Mouse (Mus musculus): ENCODE measurements at regions not wholly inside any gene's neighbourhood (a gene's known extent, or its start where the extent isn't known, plus 50 kb on each side); places are given as distances from the start of the nearest gene placed in this dataset.

GRCm38 (mm10) chr7:51347521-51347920 lies 163.3 kb upstream of the Ano5 start:
- H3K4me2 ChIP-seq (ENCODE audit: low read depth, low read length): no peak overlapping the region
- H3K4me3 ChIP-seq (ENCODE audit: low read depth, low read length): no peak overlapping the region
- no peak overlapping the region for H3K9ac ChIP-seq (replicated peaks; ENCODE audit: low read depth, low read length)
- no peak overlapping the region for H3K27ac ChIP-seq (ENCODE audit: low read depth, low read length)
- no peaks in the 10 kb centered on the region for H3K9me3 ChIP-seq (ENCODE audit: control insufficient read depth, low read length)
- H3K36me3 ChIP-seq (ENCODE audit: control insufficient read depth, insufficient read depth, low read length): no peaks in the 10 kb centered on the region
- 91% methylated on average over 3 of the region's 3 CpGs for WGBS
- ATAC-seq (ENCODE audit: low read depth): no peak
- H3K27me3 ChIP-seq (ENCODE audit: control insufficient read depth, insufficient read depth, low read length): no peaks in the 10 kb centered on the region
- no peaks in the 10 kb centered on the region for H3K4me1 ChIP-seq (ENCODE audit: control insufficient read depth, insufficient read depth, low read length)

GRCm38 (mm10) chr7:51360134-51360533 lies 150.7 kb upstream of the Ano5 start:
- no peak overlapping the region for H3K27ac ChIP-seq (ENCODE audit: low read depth, low read length)
- no peaks in the 10 kb centered on the region for H3K36me3 ChIP-seq (ENCODE audit: control insufficient read depth, insufficient read depth, low read length)
- H3K9ac ChIP-seq (replicated peaks; ENCODE audit: low read depth, low read length): no peak overlapping the region
- no peak overlapping the region for H3K4me3 ChIP-seq (ENCODE audit: low read depth, low read length)
- WGBS: 87% methylated on average over 3 of the region's 3 CpGs
- no peaks in the 10 kb centered on the region for H3K4me1 ChIP-seq (ENCODE audit: control insufficient read depth, insufficient read depth, low read length)
- H3K9me3 ChIP-seq (ENCODE audit: control insufficient read depth, low read length): no peaks in the 10 kb centered on the region
- H3K4me2 ChIP-seq (ENCODE audit: low read depth, low read length): no peak overlapping the region
- no peaks in the 10 kb centered on the region for H3K27me3 ChIP-seq (ENCODE audit: control insufficient read depth, insufficient read depth, low read length)
- no peak for ATAC-seq (ENCODE audit: low read depth)

- Histone ChIP-seq H3K4me1 (ENCODE audit: control insufficient read depth, insufficient read depth, low read length) (no peaks in the 10 kb centered on the region), H3K27ac (ENCODE audit: low read depth, low read length) (no peak overlapping the region), H3K9me3 (ENCODE audit: control insufficient read depth, low read length) (no peaks in the 10 kb centered on the region), H3K4me3 (ENCODE audit: low read depth, low read length) (no peak overlapping the region), H3K9ac (replicated peaks; ENCODE audit: low read depth, low read length) (no peak overlapping the region), H3K36me3 (ENCODE audit: control insufficient read depth, insufficient read depth, low read length) (no peaks in the 10 kb centered on the region), H3K4me2 (ENCODE audit: low read depth, low read length) (no peak overlapping the region), H3K27me3 (ENCODE audit: control insufficient read depth, insufficient read depth, low read length) (no peaks in the 10 kb centered on the region)
- WGBS: 84% methylated on average over 1 of the region's 1 CpGs
- ATAC-seq (ENCODE audit: low read depth): no peak
Observed at GRCm38 (mm10) chr7:51377584-51377983, 133.2 kb upstream of the Ano5 start.
